Mouse (Mus musculus) erythroblast, embryonic 14.5 days (primary cell): ENCODE results near the gene Ccer1.

Source experiments
- GATA1 ChIP-seq: IDR thresholded peaks from 2 replicates; pipeline ENCODE4 v1.6.1; 2012; ENCODE audit warnings: low read length, inconsistent platforms, mixed read lengths
- TAL1 ChIP-seq: IDR thresholded peaks from 3 replicates; pipeline ENCODE4 v1.6.1; 2012; ENCODE audit warnings: low read length, inconsistent platforms, mixed read lengths

DNA sequence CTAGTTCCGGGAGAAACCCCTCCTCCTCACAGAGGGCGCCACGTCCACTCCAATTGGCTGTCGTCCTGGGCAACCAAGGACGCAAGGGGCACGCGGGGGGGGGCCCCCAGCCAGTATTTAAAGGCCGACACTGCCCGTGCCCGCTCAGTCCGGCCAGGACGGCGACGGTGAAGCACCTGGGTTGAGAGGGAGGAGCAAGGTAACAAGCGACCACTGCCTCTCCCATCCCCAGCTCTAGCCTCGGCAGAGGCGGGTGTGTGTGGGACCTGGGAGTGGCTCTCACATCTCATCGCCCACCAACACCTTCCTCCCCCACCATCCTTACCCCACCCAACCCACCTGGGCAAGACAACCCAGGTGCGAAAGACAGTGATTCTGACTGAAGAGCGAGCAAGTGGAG lies at the start of gene Ccer1:
- TF ChIP-seq GATA1 (no peak), TAL1 (no peak)
